Mouse (Mus musculus) erythroid progenitor cell, adult 5-6 weeks (primary cell): ENCODE results near the gene Appbp2. TPM values are rescaled to one million over a fixed set of nuclear protein-coding genes. Genes with fewer than 3 reads are reported as not detected.

Experiments
- ATAC-seq: replicated peaks from 2 replicates; pipeline ENCODE4 v1.8.0; 2016; ENCODE audit warnings: moderate number of reproducible peaks, mild to moderate bottlenecking, moderate TSS enrichment, inconsistent platforms; ENCODE audit not compliant: poor library complexity, low FRiP score, severe bottlenecking
- total RNA-seq, 2 experiments: library from RNA; stranded (forward) in 1 of 2; stranded (reverse) in 1 of 2; fragments of 150-400 nt in 1 of 2; fragments of 186-747, 209-891 nt in 1 of 2; gene quantifications; 2 replicates each; pipeline versions ENCODE4 v1.2.3 to v1.2.4; 2015 to 2017; ENCODE audit warnings: low replicate concordance in 2 of 2

Appbp2 gene
- total RNA-seq, 2 experiments from 2014 or later = 8.2 to 12.2 TPM

- ATAC-seq = peak; percentile 94
These were observed 454 bp downstream of the Appbp2 start for GRCm38 (mm10) chr11:85234363-85234989.

- ATAC-seq = no peak
These were observed 1.2 kb downstream of the Appbp2 start for GRCm38 (mm10) chr11:85233676-85234210.

GRCm38 (mm10) chr11:85223248-85223647 is 11.7 kb downstream of the Appbp2 start:
- ATAC-seq = no peak

- no peak for ATAC-seq
These were observed 12.4 kb downstream of the Appbp2 start for GRCm38 (mm10) chr11:85222561-85222960.

- no peak for ATAC-seq
These were observed 15.9 kb downstream of the Appbp2 start for GRCm38 (mm10) chr11:85219014-85219413.

DNA sequence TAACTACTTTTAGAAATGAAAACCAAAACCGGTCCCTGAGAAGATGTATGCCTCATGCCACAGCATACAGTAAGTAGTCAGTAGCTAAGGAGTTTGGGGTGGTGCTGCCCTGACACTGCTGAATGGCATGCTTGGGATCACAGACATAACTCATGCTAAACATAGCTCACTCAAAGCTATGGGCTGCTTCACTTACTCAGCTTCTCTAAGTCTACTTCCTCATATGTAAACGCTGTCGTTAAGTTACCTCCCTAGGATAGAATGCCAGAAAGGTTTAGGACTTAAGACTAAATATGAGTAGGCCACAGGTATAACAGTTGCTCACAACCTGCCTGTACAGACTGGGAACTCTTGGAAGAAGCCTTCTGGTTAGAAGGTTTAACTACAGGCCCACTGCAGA is 20.3 kb downstream of the Appbp2 start:
- no peak for ATAC-seq

DNA sequence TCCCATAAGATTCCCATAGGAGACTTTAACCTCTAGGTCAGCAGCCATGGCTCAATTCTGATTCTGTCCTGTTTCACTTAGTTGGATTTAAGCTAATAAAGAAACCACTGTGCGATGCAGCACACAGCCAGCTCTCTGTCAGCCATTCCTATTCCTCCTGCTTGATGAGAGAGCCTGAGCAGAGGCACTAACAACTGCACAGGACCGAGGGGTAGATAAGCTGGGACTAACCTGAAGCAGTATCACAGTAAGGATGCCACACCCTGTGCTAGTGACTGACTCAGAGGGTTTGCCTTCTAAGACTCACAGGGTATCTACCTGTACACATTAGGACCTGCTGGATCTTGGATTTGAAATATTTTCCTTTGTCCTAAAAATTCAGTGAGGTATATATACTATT is 21.7 kb downstream of the Appbp2 start:
- ATAC-seq = peak; percentile 86

- ATAC-seq = no peak
These were observed 23.8 kb downstream of the Appbp2 start for GRCm38 (mm10) chr11:85211151-85211550.

- ATAC-seq = no peak
These were observed 28.7 kb downstream of the Appbp2 start for GRCm38 (mm10) chr11:85206231-85206630.

GRCm38 (mm10) chr11:85198906-85199305 is 36.0 kb downstream of the Appbp2 start:
- ATAC-seq = no peak

GRCm38 (mm10) chr11:85196046-85196445 is 38.9 kb downstream of the Appbp2 start:
- no peak for ATAC-seq

DNA sequence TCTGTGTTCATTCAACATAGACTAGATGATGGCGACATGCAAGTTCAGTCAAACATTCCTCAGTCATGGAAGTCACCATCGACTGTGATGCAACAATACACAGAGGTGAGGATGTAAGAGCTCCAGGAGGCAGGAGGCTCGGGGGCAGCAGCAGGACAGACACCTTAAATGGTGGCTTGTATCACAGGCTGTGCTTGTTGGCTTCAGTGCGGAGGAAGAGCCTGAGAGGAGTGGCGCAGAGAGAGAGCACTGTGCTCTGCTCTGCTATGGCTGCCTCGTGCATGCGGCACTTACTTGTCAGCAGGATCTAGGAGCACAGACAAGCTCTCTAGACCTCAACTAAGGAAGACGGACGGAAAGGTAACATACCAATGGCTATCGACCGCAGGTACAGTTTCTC is 40.7 kb downstream of the Appbp2 start:
- ATAC-seq = no peak

DNA sequence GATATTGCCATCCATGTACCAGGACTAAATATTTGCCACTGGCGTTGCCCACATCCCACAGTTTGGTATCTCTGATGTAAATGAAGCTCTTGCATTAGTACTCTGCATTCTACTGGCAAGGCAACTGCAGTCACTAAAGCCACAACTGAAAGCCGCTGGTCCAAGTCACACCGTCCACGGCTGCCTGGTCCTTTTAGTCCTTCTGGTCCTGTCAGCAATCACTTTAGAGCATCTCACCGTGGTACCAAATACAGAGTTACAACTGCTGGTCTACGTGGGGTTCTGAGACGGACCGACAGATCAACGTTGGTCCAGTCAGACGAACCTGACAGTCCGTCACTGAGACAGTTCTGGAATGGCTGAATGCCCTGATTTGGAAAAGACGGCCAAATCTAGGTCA is 44.2 kb downstream of the Appbp2 start:
- no peak for ATAC-seq

- 0 out of 2 replicates have a peak, but pooled peaks have one; percentile 14 for ATAC-seq
These were observed 45.8 kb downstream of the Appbp2 start for GRCm38 (mm10) chr11:85189110-85189509.

- ATAC-seq = no peak
These were observed 50.1 kb downstream of the Appbp2 start for GRCm38 (mm10) chr11:85184839-85185238.

- ATAC-seq = peak; percentile 80
These were observed 50.8 kb downstream of the Appbp2 start for GRCm38 (mm10) chr11:85184082-85184481.

DNA sequence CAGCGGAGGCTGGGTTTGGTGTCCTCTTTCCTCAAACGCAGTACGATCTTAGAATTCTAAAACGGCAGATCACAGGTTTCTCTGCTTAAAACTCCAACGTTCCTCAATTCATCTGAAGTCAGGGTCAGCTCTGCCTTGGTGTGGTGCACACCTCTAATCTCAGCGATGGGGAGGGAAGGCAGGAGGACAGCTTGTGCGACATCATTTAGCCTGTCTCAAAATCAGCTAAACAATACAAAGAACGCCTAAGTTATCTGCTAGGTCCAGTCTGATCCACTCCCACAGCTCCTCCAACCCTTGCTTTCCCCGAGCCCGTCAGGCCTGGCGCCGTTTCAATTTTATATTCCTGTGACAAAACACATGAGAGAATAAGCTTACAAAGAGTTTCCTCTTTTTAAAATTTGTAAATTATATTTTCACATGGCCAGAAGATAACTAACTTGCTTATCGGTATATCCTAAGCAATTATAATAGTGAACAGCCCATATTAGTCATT is 51.6 kb downstream of the Appbp2 start:
- peak; percentile 48 for ATAC-seq

GRCm38 (mm10) chr11:85182617-85183283 is 52.2 kb downstream of the Appbp2 start:
- ATAC-seq = peak; percentile 89

DNA sequence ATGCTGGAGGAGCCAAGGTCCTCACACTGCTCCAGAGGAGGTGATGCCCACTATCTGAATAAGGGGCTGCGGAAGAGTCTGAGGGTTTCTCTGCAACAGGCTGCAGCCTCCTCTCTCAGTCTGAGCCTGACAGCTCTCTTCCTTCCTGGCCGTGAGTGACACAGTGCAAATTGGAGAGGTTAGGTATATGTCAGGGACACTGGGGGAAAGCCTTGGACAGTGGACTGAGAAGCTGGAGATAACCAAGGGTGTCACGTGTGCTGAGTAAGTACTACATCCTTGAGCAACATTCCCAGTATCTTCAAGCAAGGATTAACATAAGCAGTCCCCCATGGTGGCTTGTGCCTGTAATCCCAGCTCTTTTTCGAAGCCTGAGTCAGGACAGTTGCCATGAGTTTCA is 56.5 kb downstream of the Appbp2 start:
- ATAC-seq = no peak

- no peak for ATAC-seq
These were observed 57.2 kb downstream of the Appbp2 start for GRCm38 (mm10) chr11:85177761-85178160.

GRCm38 (mm10) chr11:85175941-85176340 is 59.0 kb downstream of the Appbp2 start:
- no peak for ATAC-seq
